Mouse (Mus musculus) liver, postnatal 0 days (tissue): ENCODE measurements around the gene Mettl26. TPM values are rescaled to one million over a fixed set of nuclear protein-coding genes. Genes with fewer than 3 reads are reported as not detected.

Source experiments
- ATAC-seq: fragments of 200-750 bp; cut with Nextera tagmentation; 2 replicates; pipeline ENCODE4 v1.8.0; 2017; ENCODE audit warnings: mild to moderate bottlenecking, moderate library complexity
- DNase-seq: peaks from one replicate; pipeline ENCODE4 v3.0.0-alpha.2; 2016
- H3K27ac ChIP-seq: fragments of 300-500 bp; sonication (generic); 2 replicates; pipeline ENCODE4 v1.5.1; 2014; ENCODE audit warnings: antibody characterized with exemption, moderate library complexity, mild to moderate bottlenecking, low read depth
- H3K27me3 ChIP-seq: fragments of 300-500 bp; sonication (generic); 2 replicates; pipeline ENCODE4 v1.6.1; 2014; ENCODE audit warnings: low read length, control low read depth, mixed read lengths; ENCODE audit not compliant: insufficient read depth
- H3K36me3 ChIP-seq: fragments of 300-500 bp; sonication (generic); replicated peaks from 2 replicates; pipeline ENCODE4 v1.6.1; 2014; ENCODE audit warnings: mild to moderate bottlenecking, control low read depth, low read length, moderate library complexity, mixed read lengths; ENCODE audit not compliant: insufficient read depth
- H3K4me1 ChIP-seq: fragments of 300-500 bp; sonication (generic); 2 replicates; pipeline ENCODE4 v1.6.1; 2014; ENCODE audit warnings: antibody characterized with exemption, mild to moderate bottlenecking, control low read depth; ENCODE audit not compliant: insufficient read depth
- H3K4me2 ChIP-seq: fragments of 300-500 bp; sonication (generic); 2 replicates; pipeline ENCODE4 v1.6.1; 2014; ENCODE audit warnings: low read depth, mild to moderate bottlenecking, low read length, moderate library complexity, mixed read lengths
- H3K4me3 ChIP-seq: fragments of 300-500 bp; sonication (generic); 2 replicates; pipeline ENCODE4 v1.5.1; 2014; ENCODE audit warnings: low read depth, low read length
- H3K9ac ChIP-seq: fragments of 300-500 bp; sonication (generic); replicated peaks from 2 replicates; pipeline ENCODE4 v1.6.1; 2014; ENCODE audit warnings: mild to moderate bottlenecking, moderate library complexity
- H3K9me3 ChIP-seq: fragments of 300-500 bp; sonication (generic); 2 replicates; pipeline ENCODE4 v1.6.1; 2016; ENCODE audit warnings: mild to moderate bottlenecking, control low read depth, low read length, mixed read lengths
- CTCF ChIP-seq: sonication (generic); IDR thresholded peaks from 2 replicates; pipeline ENCODE4 v1.5.1; 2016; ENCODE audit warnings: antibody characterized with exemption, low read depth
- EP300 ChIP-seq: IDR thresholded peaks from 2 replicates; pipeline ENCODE4 v1.6.1; 2016; ENCODE audit warnings: antibody characterized with exemption, low read depth, mild to moderate bottlenecking
- WGBS: fragments of 180-500 bp; shearing (Covaris S2); extraction: QIAGEN DNeasy Blood & Tissue Kit; methylation state at CpG from one replicate; pipeline ENCODE4 v1.1.7; 2014; ENCODE audit not compliant: insufficient replicate concordance; 5-methylcytosine and 5-hydroxymethylcytosine counted together
- polyA plus RNA-seq: library from polyadenylated mRNA; unstranded; fragments of >200 nt; fragmentation: Nextera tagmentation; extraction: Ambion mirVana; gene quantifications from 2 replicates; pipeline ENCODE4 v1.2.1, GENCODE M21; 2015

Gene Mettl26
- polyA plus RNA-seq, 1 experiment from 2014 or later = 72.5 TPM

GRCm38 (mm10) chr17:25836397-25837075, 38.3 kb upstream of the Mettl26 start:
- DNase-seq (no peak), ATAC-seq (no peak)
- Histone ChIP-seq H3K36me3 (peaks cover 35% of the 10 kb centered on the region), H3K4me2 (peak overlapping the region; percentile 76), H3K9ac (peak overlapping the region; percentile 47; the same call in 1 of the 2 replicates), H3K27ac (no peak overlapping the region), H3K4me1 (peaks cover 49% of the 10 kb centered on the region), H3K4me3 (peak overlapping the region; percentile 21; the same call in 1 of the 2 replicates), H3K9me3 (no peaks in the 10 kb centered on the region), H3K27me3 (no peaks in the 10 kb centered on the region)
- WGBS = 29% methylated on average over 20 of the region's 23 CpGs
- TF ChIP-seq EP300 (no peak), CTCF (no peak)

- H3K4me3 ChIP-seq = peak within 1 kb of the TSS; percentile 21; the same call in 1 of the 2 replicates
- H3K4me2 ChIP-seq = peak within 1 kb of the TSS; percentile 76
- peaks cover 44% of the 10 kb centered on the region for H3K4me1 ChIP-seq
- DNase-seq = peak; percentile 69
- WGBS = 5% methylated on average over 20 of the region's 29 CpGs
- H3K9me3 ChIP-seq = no peaks in the 10 kb centered on the region
- H3K9ac ChIP-seq = peak within 1 kb of the TSS; percentile 47; the same call in 1 of the 2 replicates
- TF ChIP-seq CTCF (no peak), EP300 (no peak)
- no peak for ATAC-seq
- H3K36me3 ChIP-seq = peaks cover 38% of the 10 kb centered on the region
- no peaks in the 10 kb centered on the region for H3K27me3 ChIP-seq
- no peak within 1 kb of the TSS for H3K27ac ChIP-seq
These were observed 37.8 kb upstream of the Mettl26 start, which contains the start of gene Rhbdl1 for GRCm38 (mm10) chr17:25837076-25837410. TSS of gene Rhbdl1 (minus strand) at chr17:25837295.

- H3K4me1 ChIP-seq = peaks cover 42% of the 10 kb centered on the region
- H3K36me3 ChIP-seq = peaks cover 43% of the 10 kb centered on the region
- no peak overlapping the region for H3K4me3 ChIP-seq
- ATAC-seq = no peak
- H3K27me3 ChIP-seq = no peaks in the 10 kb centered on the region
- H3K27ac ChIP-seq = no peak overlapping the region
- no peak for DNase-seq
- TF ChIP-seq CTCF (no peak), EP300 (no peak)
- H3K4me2 ChIP-seq = peak overlapping the region; percentile 76; the same call in 1 of the 2 replicates
- 42% methylated on average over 3 of the region's 3 CpGs for WGBS
- H3K9ac ChIP-seq = no peak overlapping the region
- no peaks in the 10 kb centered on the region for H3K9me3 ChIP-seq
These were observed 37.3 kb upstream of the Mettl26 start for GRCm38 (mm10) chr17:25837533-25837932.

- ATAC-seq (no peak), DNase-seq (no peak)
- Histone ChIP-seq H3K4me3 (no peak overlapping the region), H3K27me3 (no peaks in the 10 kb centered on the region), H3K27ac (peak overlapping the region; percentile 82), H3K36me3 (peaks cover 44% of the 10 kb centered on the region), H3K4me2 (no peak overlapping the region), H3K4me1 (peaks cover 48% of the 10 kb centered on the region), H3K9me3 (no peaks in the 10 kb centered on the region), H3K9ac (no peak overlapping the region)
- TF ChIP-seq CTCF (no peak), EP300 (no peak)
- 79% methylated on average over 4 of the region's 4 CpGs for WGBS
These were observed 36.0 kb upstream of the Mettl26 start for GRCm38 (mm10) chr17:25838904-25839303.

- no peak overlapping the region for H3K9ac ChIP-seq
- H3K27me3 ChIP-seq = no peaks in the 10 kb centered on the region
- peak overlapping the region; percentile 82 for H3K27ac ChIP-seq
- 0 out of 2 replicates have a peak overlapping the region, but pooled peaks have one; percentile 38 for H3K4me2 ChIP-seq
- DNase-seq (no peak), ATAC-seq (peak; percentile 67)
- H3K36me3 ChIP-seq = peaks cover 44% of the 10 kb centered on the region
- H3K4me3 ChIP-seq = no peak overlapping the region
- H3K9me3 ChIP-seq = no peaks in the 10 kb centered on the region
- no peak for TF ChIP-seq EP300
- TF ChIP-seq CTCF = no peak
- peaks cover 43% of the 10 kb centered on the region for H3K4me1 ChIP-seq
- 70% methylated on average over 14 of the region's 14 CpGs for WGBS
These were observed 35.2 kb upstream of the Mettl26 start for GRCm38 (mm10) chr17:25839455-25840235.

GRCm38 (mm10) chr17:25840519-25840918, 34.4 kb upstream of the Mettl26 start:
- H3K9me3 ChIP-seq = no peaks in the 10 kb centered on the region
- H3K36me3 ChIP-seq = peaks cover 44% of the 10 kb centered on the region
- no peak overlapping the region for H3K4me2 ChIP-seq
- no peak for TF ChIP-seq EP300
- no peak for TF ChIP-seq CTCF
- 91% methylated on average over 6 of the region's 6 CpGs for whole genome bisulfite sequencing
- H3K27me3 ChIP-seq = no peaks in the 10 kb centered on the region
- H3K4me1 ChIP-seq = peaks cover 39% of the 10 kb centered on the region
- DNase-seq (no peak), ATAC-seq (no peak)
- H3K27ac ChIP-seq = no peak overlapping the region
- no peak overlapping the region for H3K4me3 ChIP-seq
- H3K9ac ChIP-seq = no peak overlapping the region
